ENCODE assay signal across 19 mouse cellular contexts in genomic region chr9:92276360-92276759, GRCm38 (mm10). TPM values are rescaled to one million over a fixed set of nuclear protein-coding genes. Genes with fewer than 3 reads are reported as not detected.
DNase-seq lines count a peak whose midpoint lies in the region; ATAC-seq and TF ChIP-seq lines count a peak whose summit lies in the region.
"Had no signal": no experiment of that assay in that cellular context is flagged by ENCODE, and none has a peak within 500 bp of the region (broad histone marks: within the 10 kb centered on the region; RNA-seq: fewer than 3 reads in every experiment).

No protein-coding gene starts in this region.

- H3K9ac ChIP-seq in liver, adult 2 months (ENCODE audit: low read depth, low read length): no peak overlapping the region
- no peak overlapping the region for H3K9ac ChIP-seq in liver, embryonic 12.5 days
- H3K9ac ChIP-seq: midbrain, embryonic 15.5 days had no signal

- no peak for TF ChIP-seq CTCF in liver, adult 2 months (IDR thresholded peaks at IDR 0.05; ENCODE audit: low read depth, low read length)

- peaks cover 24% of the 10 kb centered on the region for H3K4me1 ChIP-seq in liver, adult 2 months (ENCODE audit: control insufficient read depth, insufficient read depth, low read length)
- peaks cover 26% of the 10 kb centered on the region for H3K4me1 ChIP-seq in liver, embryonic 12.5 days
- H3K4me1 ChIP-seq: midbrain, embryonic 15.5 days had no signal

- no peaks in the 10 kb centered on the region for H3K36me3 ChIP-seq in liver, adult 2 months (ENCODE audit: control insufficient read depth, insufficient read depth, low read length)
- H3K36me3 ChIP-seq in liver, embryonic 12.5 days: 0 out of 2 replicates have a peak, but pooled peaks cover 5% of the 10 kb centered on the region
- H3K36me3 ChIP-seq: midbrain, embryonic 15.5 days had no signal

- TF ChIP-seq POLR2A in liver, adult 2 months (IDR thresholded peaks at IDR 0.05; ENCODE audit: extremely low read depth, insufficient read depth, low read length): no peak

- H3K79me2 ChIP-seq in liver, adult 2 months (ENCODE audit: control insufficient read depth, insufficient read depth, low read length): peaks cover 6% of the 10 kb centered on the region; the same call in 1 of the 2 replicates

- DNase-seq in liver, adult 2 months (ENCODE audit: extremely low read depth, low read depth, low spot score): peak; percentile 90
- peak; percentile 28 to 31 for DNase-seq in heart, adult 9 months (ENCODE audit: low spot score in 2 of 2)
- DNase-seq in kidney, adult 8-10 months: peak; percentile 59 to 68
- no peak for DNase-seq in retina, postnatal 1 day
- no peak for DNase-seq in layer of hippocampus, adult 18-20 months (ENCODE audit: low spot score in 2 of 2)
- DNase-seq in natural killer cell, adult 2 months (ENCODE audit: low spot score in 2 of 2): no peak
- DNase-seq: adrenal gland, postnatal 36 days; cerebellum, adult 18-20 months; gastrocnemius, postnatal 25 days; lung, postnatal 10 days; right cerebral cortex, postnatal 4 days had no signal

- H3K27me3 ChIP-seq in liver, adult 2 months (ENCODE audit: control insufficient read depth, insufficient read depth, low read length): no peaks in the 10 kb centered on the region
- H3K27me3 ChIP-seq in liver, embryonic 12.5 days (replicated peaks): no peaks in the 10 kb centered on the region
- H3K27me3 ChIP-seq: midbrain, embryonic 15.5 days had no signal

- WGBS in liver, adult 2 months: 43% methylated on average over 7 of the region's 7 CpGs
- WGBS in liver, embryonic 12.5 days (ENCODE audit: insufficient replicate concordance): 48% methylated on average over 7 of the region's 7 CpGs

- ATAC-seq in liver, embryonic 12.5 days: no peak
- peak; percentile 68 for ATAC-seq in megakaryocyte progenitor cell, adult 5-6 weeks (replicated peaks; ENCODE audit: poor library complexity)
- ATAC-seq: forebrain, embryonic 14.5 days; midbrain, embryonic 15.5 days had no signal

- peak overlapping the region; percentile 42 for H3K4me3 ChIP-seq in liver, adult 2 months (ENCODE audit: insufficient read depth, low read depth, low read length)
- no peak overlapping the region for H3K4me3 ChIP-seq in liver, embryonic 12.5 days
- H3K4me3 ChIP-seq: embryonic facial prominence, embryonic 10.5 days; midbrain, embryonic 15.5 days had no signal

- no peak overlapping the region for H3K4me2 ChIP-seq in liver, embryonic 12.5 days
- H3K4me2 ChIP-seq: midbrain, embryonic 15.5 days had no signal

- no peaks in the 10 kb centered on the region for H3K9me3 ChIP-seq in liver, embryonic 12.5 days (replicated peaks)
- H3K9me3 ChIP-seq: embryonic facial prominence, embryonic 10.5 days; midbrain, embryonic 15.5 days had no signal

- H3K27ac ChIP-seq in liver, adult 2 months (replicated peaks; ENCODE audit: insufficient read depth, low read depth, low read length): peak overlapping the region; percentile 92
- H3K27ac ChIP-seq in liver, embryonic 12.5 days: no peak overlapping the region
- H3K27ac ChIP-seq: embryonic facial prominence, embryonic 10.5 days; midbrain, embryonic 15.5 days; stomach, postnatal 0 days had no signal

RNA-seq across cellular contexts. Expression of gene Plscr2, which starts 1.0 kb away (rescaled TPM):
- 27.4 and 51.6 TPM in 2 replicates for total RNA-seq in liver, adult 2 months (2014; rRNA removed)
- polyA plus RNA-seq in liver, adult 2 months (2012; rRNA removed): 13.6 and 13.9 TPM in 2 replicates
- 0.38 and 0.76 TPM in 2 replicates for polyA plus RNA-seq in liver, embryonic 12.5 days (2016; fragmentation: Nextera tagmentation; extraction: Ambion mirVana)
- total RNA-seq in megakaryocyte progenitor cell, adult 5-6 weeks (2015): 0.30 TPM in 1 of 2 replicates, not detected in the other
- total RNA-seq in megakaryocyte progenitor cell, adult 5-6 weeks (2017): not detected in 2 replicates
- total RNA-seq in layer of hippocampus, adult 18-20 months (2021): 1 to 10 TPM; 2.2 to 2.6 TPM

RNA-seq across cellular contexts. Expression of gene Plscr1, which starts 26.8 kb away (rescaled TPM):
- 13.5 and 18.3 TPM in 2 replicates for total RNA-seq in liver, adult 2 months (2014; rRNA removed)
- polyA plus RNA-seq in liver, adult 2 months (2012; rRNA removed): 7.1 and 9.9 TPM in 2 replicates
- 23.1 and 23.8 TPM in 2 replicates for polyA plus RNA-seq in liver, embryonic 12.5 days (2016; fragmentation: Nextera tagmentation; extraction: Ambion mirVana)
- total RNA-seq in megakaryocyte progenitor cell, adult 5-6 weeks (2015): 47.3 and 65.8 TPM in 2 replicates
- total RNA-seq in megakaryocyte progenitor cell, adult 5-6 weeks (2017): 28.2 and 37.0 TPM in 2 replicates
- total RNA-seq in layer of hippocampus, adult 18-20 months (2021): 1 to 10 TPM; 1.2 to 2.3 TPM

RNA-seq across cellular contexts. Expression of gene 1700057G04Rik, which starts 32.8 kb away (rescaled TPM):
- not detected in 2 replicates for total RNA-seq in liver, adult 2 months (2014; rRNA removed)
- not detected in 2 replicates for polyA plus RNA-seq in liver, adult 2 months (2012; rRNA removed)
- polyA plus RNA-seq in liver, embryonic 12.5 days (2016; fragmentation: Nextera tagmentation; extraction: Ambion mirVana): not detected in 2 replicates
- not detected in 2 replicates for total RNA-seq in megakaryocyte progenitor cell, adult 5-6 weeks (2015)
- not detected in 2 replicates for total RNA-seq in megakaryocyte progenitor cell, adult 5-6 weeks (2017)
- total RNA-seq in layer of hippocampus, adult 18-20 months (2021): not detected
- total RNA-seq: adrenal gland, postnatal 36 days; gastrocnemius, postnatal 25 days; left cerebral cortex, adult 8-10 months had no signal
- polyA plus RNA-seq: embryonic facial prominence, embryonic 10.5 days; forebrain, embryonic 14.5 days; intestine, embryonic 14.5 days; midbrain, embryonic 15.5 days; stomach, postnatal 0 days had no signal

Comparison
In these comparisons a context has a peak if more than half of its experiments do, and no peak if none do; other contexts are left out.
1. DNase-seq: peak in liver, adult 2 months (single experiment), heart, adult 9 months (2 of 2) and kidney, adult 8-10 months (2 of 2); none in retina, postnatal 1 day (single experiment), layer of hippocampus, adult 18-20 months (0 of 2) and natural killer cell, adult 2 months (0 of 2).